Mouse (Mus musculus) ES-E14 (cell line): Measurements from ENCODE around the gene Galnt2.

ENCODE experiments used
- HCFC1 ChIP-seq: IDR thresholded peaks from 2 replicates; pipeline ENCODE4 v1.6.1; 2012; ENCODE audit warnings: low read length, inconsistent platforms, borderline replicate concordance; ENCODE audit not compliant: insufficient read depth
- MAFK ChIP-seq: IDR thresholded peaks from 2 replicates; pipeline ENCODE4 v1.6.1; 2014; ENCODE audit warnings: mild to moderate bottlenecking, low read depth, low read length, inconsistent platforms; ENCODE audit not compliant: insufficient read depth
- ZC3H11A ChIP-seq: IDR thresholded peaks from 2 replicates; pipeline ENCODE4 v1.6.1; 2012; ENCODE audit warnings: low read depth, mild to moderate bottlenecking, inconsistent platforms, low read length, borderline replicate concordance
- ZNF384 ChIP-seq: IDR thresholded peaks from 2 replicates; pipeline ENCODE4 v1.6.1; 2012; ENCODE audit warnings: low read depth, low read length, inconsistent platforms

GRCm38 (mm10) chr8:124340360-124341068 lies 109.3 kb downstream of the Galnt2 start:
- TF ChIP-seq MAFK: no peak
- no peak for TF ChIP-seq HCFC1
- no peak for TF ChIP-seq ZC3H11A
- TF ChIP-seq ZNF384: no peak
